Mouse (Mus musculus): Measurements from ENCODE around the gene Map6. TPM values are rescaled to one million over a fixed set of nuclear protein-coding genes. Genes with fewer than 3 reads are reported as not detected.

Gene Map6
- total RNA-seq, 2 experiments from 2014 or later: 4.7 to 5.7 TPM

DNA sequence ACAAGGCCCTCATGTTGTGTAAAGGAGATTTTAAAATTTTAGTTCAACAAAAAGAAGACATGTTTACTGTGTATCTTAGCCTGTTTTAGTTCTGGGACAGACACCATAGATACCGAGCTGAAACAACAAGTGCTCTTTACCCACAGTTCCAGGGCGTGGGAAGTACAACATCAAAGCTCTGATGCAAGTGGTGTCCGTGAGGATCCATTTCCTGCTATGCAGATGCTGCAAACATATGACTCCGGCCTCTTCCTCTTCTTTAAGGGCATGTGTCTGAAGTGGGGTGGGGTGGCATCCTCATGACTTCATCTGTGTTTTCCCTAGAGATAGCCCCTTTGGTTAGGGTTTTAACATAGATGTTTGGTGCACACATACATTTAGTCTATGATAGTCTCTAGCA lies 3.7 kb upstream of the Map6 start:
- DNase-seq (ENCODE audit: low spot score): no peak

DNA sequence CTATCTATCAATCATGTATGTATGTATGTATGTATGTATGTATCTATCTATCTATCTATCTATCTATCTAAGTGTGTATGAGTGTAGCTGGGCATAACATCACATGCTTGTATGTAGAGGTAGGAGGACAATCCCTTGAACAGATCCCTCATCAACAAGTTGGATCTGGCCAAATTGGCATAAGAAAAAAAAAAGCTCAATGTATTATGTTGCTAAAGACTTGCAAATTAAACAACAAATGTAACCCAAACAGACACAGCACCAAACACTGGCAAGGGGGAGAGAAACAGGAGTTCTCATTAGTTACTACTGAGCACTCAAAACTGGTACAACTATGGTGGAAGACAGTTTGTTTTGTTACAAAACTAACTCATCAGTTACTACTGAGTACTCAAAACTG lies 2.6 kb upstream of the Map6 start:
- DNase-seq (ENCODE audit: low spot score): no peak

DNA sequence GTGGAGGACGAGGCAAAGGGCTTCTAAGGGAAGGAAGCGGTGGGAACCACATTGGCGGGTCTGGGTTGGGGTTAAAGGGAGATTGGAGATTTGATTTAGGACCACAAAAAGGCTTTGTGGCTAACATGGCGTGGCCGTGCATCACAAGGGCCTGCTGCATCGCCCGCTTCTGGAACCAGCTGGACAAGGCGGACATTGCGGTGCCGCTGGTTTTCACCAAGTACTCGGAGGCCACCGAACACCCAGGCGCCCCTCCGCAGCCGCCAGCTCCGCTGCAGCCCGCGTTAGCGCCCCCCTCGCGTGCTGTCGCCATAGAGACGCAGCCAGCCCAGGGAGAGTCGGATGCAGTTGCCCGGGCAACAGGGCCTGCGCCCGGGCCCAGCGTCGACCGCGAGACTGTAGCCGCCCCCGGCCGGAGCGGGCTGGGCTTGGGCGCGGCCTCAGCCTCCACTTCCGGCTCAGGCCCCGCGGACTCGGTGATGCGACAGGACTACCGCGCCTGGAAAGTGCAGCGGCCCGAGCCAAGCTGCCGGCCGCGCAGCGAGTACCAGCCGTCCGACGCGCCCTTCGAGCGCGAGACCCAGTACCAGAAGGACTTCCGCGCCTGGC lies 754 bp downstream of the Map6 start:
- peak; percentile 45 for DNase-seq (ENCODE audit: low spot score)

DNA sequence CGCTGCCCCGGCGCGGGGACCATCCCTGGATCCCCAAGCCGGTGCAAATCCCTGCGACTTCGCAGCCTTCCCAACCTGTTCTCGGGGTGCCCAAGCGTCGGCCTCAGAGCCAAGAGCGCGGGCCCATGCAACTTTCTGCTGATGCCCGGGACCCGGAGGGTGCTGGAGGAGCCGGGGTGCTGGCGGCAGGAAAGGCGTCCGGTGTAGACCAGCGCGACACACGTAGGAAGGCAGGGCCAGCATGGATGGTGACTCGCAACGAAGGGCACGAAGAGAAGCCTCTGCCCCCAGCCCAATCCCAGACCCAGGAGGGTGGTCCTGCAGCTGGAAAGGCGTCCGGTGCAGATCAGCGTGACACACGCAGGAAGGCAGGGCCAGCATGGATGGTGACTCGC lies 1.3 kb downstream of the Map6 start:
- no peak for DNase-seq (ENCODE audit: low spot score)

DNA sequence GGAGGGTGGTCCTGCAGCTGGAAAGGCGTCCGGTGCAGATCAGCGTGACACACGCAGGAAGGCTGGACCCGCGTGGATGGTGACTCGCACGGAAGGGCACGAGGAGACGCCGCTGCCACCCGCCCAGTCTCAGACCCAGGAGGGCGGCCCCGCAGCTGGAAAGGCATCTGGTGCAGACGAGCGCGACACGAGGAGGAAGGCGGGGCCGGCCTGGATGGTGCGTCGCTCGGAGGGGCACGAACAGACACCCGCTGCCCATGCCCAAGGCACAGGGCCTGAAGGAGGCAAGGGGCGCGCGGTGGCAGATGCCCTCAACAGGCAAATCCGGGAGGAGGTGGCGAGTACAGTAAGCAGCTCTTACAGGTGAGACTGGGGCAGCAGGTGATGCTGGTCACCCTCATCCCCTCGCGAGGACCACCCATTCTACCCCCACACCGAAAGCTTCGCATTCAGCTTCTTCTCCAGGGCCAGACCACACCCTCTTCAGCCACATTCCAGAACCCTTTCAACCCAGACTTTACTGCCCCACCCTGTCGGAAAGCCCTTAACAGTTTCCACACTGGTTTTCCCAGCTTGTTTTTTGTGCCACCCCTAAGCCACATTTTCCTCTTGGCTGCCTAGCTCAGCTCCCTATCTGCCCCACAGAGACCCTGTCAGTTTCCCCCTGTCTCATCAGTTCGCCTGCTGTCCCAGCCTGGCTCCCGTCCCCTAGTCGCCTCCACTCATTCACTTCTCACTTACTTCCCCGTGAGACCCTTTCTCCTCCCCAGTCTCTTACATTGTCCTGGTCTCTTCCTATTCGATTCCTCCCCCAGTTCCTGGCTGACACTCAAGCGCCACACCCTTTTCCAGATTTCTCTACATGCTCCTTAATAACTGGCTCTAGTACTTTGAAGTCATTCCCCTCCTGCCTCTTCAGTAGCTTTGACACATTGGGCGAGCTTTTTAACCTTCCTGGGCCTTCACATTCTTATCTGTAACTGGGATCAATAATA lies 2.0 kb downstream of the Map6 start:
- no peak for DNase-seq (ENCODE audit: low spot score)

DNA sequence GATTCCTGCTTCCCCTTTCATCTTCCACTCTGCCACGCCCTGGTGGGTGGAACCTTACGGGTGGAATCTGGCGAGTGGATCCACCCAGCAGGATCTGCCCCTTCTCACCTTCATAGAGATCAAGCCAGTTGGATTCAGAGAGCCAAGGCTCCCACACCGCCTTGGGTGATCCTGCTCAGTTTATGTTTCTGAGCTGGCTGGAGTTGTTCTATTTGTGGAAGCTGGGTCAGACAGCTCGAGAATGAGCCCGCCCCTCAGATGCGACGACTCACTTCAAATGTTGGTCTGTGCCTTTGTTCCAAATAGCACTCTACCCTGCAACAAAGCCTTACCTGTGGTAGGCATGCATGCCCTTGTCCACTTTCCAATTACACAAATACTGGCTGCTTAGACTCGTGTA lies 4.4 kb downstream of the Map6 start:
- peak; percentile 41 for DNase-seq (ENCODE audit: low spot score)

DNA sequence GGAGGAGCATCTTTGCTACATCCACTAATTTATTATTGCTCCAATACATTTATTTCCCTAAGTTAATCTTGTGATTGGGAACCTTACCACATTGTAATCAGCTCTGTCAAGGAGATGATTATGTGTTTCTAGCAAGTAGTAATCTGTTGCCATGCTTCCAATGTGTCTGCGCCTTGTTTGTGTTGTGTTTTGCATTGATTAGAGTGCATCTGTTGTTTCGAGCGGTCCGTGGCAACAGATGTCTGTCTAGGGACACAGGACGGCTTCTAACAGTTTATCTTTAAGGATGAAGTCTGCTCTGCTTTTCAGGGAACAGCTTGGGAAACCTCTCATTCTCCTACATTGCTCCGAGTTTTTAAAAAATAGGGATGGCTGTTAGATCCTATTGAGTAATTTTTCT lies 7.9 kb downstream of the Map6 start:
- DNase-seq (ENCODE audit: low spot score): no peak

DNA sequence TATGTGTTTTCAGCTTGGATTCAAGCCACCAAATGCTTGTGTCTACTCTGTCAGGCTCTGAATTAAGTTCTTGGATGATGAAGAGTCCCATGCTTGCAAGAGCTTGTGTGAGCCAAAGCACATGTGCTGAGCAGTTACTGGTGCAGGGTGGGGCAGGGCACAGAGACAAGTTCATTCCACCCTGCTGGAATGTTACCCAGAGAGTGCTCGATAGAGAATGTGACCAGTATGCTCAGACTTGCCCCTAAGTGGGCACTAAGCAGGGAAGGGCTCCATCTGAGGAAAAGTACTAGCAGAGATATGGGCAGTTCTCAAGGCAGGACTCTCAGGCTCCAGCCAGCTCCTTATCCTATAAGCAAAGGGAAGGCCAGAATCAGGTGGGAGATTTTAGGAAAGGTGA lies 9.4 kb downstream of the Map6 start:
- DNase-seq (ENCODE audit: low spot score): no peak

DNA sequence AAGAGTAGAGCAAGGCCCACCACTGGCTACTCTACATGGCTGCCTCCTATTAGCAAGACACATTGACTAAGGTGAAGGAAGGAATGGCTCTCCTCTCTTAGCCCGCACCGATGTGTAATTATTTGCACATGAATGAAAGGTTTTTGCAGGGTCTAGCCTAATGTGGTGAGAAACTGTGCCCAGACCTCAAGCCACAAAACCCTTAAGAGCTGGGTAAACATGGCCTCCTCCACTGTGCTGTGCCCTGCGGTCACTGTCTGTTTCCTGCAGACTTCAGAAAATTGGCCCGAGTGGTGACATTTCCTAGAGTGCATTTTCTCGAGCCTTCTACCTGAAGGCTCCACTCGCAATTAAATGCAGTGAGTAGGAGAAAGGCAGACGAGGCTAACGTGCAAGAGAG lies 11.1 kb downstream of the Map6 start:
- DNase-seq (ENCODE audit: low spot score): no peak

DNA sequence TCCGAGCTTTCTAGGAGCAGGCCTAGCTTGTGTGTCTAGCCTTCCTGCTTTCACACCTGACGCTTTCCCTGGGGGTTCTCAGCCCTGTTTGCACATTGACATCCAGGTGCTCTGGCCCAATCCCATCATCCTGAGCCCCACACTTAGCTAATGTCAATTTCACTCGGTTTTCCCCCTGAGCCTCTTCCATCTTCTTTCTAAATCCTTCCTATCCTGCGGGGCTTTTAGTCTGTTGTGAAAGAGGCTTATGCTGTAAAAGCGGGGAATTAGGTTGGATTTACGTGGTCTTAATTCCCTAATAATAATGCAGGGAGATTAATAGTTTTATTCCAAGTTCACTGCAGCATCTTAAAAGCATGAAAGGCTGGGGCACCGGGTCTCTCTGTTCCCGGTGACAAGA lies 12.3 kb downstream of the Map6 start:
- no peak for DNase-seq (ENCODE audit: low spot score)

DNA sequence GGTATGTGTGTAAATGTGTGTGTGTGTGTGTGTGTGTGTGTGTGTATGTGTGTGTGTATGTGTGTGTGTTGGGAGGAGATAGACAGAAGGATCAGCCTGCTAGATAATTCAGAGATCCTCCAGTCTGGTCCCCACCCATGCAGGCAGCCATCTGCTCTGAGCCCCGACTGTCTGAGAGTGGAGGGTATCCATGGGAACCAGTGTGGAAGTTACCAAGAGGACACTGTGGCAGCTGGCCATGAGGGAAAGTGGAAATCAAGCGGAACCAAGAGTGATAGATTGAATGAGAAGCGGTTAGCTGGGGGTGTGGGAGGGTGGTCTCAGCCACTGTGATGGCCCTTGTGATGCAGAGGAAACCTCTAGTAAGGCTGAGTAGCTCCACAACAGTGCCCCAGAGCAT lies 20.0 kb downstream of the Map6 start:
- DNase-seq (ENCODE audit: low spot score): no peak

DNA sequence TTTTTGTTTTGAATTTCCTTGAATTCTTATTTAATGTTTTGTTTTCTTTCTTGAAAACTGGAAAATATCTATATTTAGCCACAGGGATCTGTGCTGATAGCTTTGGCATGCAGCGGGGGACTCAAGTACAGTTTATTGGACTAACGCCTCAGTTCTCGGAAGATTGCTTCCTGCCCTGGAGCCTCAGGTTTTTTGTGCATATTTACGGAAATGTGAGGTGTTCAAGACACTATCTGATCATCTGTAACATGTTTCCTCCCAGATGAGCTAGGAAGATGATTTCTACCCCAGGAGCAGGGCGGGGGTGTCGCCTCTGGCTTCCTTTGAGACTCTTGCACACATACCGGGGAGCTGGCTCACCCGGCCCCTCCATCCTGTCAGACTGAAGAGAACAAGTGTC lies 22.8 kb downstream of the Map6 start:
- DNase-seq (ENCODE audit: low spot score): no peak

DNA sequence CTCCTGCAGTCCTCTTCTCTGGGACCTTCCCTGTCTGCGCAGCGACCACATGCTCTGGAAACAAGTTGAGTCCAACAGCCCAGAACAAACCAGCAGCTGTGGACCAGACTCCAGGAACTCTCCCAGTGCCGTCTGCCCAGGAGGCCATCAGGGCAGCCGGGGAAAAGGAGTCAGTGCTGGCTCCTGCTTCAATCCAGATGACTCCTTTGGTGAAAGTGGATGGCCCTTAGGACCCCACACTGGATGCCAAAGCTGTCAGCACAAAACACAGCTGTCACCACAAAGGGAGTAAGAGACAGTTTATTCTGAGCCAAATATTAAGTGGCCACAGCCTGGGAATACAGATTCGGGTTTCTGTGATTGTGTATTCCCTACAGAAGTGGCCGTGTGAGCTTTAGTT lies 23.7 kb downstream of the Map6 start:
- no peak for DNase-seq (ENCODE audit: low spot score)

DNA sequence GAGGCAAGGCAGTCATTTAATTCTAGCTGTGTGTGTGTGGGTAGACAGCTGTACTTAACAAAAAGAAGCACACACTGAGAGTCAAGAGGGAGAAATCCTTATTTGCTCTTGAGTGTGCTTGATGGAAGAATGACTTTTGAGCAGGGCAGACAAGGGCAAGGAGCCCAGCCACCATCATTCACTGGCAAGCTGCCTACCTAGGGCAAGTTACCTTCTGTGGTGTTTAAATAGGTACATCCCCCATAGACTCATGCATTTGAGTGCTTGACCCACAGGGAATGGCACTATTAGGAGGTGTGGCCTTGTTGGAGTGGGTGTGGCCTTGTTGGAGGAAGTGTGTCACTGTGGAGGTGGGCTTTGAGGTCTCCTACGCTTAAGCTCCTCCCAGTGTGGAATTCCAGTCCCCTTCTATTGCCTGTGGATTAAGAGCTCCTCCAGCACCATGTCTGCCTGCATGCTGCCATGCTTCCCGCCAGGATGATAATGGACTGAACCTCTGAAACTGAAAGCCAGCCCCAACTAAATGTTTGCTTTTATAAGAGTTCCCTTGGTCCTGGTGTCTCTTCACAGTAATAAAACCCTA lies 27.0 kb downstream of the Map6 start:
- DNase-seq (ENCODE audit: low spot score): no peak

DNA sequence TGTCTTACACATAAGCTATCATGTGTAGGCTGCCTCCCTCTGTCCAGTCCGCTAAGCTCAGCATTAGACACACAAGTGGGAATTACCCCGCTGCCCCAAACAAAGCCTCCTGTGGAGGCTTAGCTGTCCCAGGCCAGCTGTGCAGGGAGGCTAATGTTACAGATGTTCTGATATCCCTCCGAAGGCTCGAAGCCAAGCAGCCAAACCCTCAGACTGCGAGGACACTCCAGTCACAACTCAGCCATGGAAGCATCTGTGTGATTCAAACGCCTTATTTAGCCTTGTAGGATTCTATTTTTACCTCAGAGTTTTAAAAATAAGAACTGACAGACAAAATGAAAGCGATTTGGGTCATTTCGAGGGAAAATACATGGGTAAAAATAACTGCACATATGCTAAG lies 27.9 kb downstream of the Map6 start:
- peak; percentile 50 for DNase-seq (ENCODE audit: low spot score)

DNA sequence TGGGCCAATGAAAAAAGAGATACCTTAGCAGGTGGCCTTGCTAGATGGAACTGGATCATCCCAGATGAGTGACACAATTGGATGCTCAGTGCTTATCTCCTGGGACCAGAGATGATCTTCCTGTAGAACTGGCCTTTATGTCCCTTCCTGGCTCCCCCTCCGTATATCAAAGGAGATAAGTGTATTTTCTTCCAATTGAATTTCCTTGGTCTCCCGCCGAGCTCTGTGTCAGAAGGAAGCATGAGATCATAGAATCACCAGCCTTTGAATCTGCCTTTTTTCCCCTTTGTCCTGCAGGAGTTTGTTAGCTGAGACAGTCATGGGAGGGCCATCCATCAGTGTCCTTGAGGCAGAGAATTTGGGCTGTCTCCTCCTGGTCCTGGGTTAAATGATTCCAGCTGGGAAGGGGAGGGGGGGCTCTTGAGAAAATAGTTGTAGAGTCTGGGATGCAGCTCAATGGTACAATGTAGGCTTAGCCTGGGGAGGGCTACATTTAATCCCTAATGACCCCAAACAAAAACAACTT lies 33.5 kb downstream of the Map6 start:
- DNase-seq (ENCODE audit: low spot score): no peak

DNA sequence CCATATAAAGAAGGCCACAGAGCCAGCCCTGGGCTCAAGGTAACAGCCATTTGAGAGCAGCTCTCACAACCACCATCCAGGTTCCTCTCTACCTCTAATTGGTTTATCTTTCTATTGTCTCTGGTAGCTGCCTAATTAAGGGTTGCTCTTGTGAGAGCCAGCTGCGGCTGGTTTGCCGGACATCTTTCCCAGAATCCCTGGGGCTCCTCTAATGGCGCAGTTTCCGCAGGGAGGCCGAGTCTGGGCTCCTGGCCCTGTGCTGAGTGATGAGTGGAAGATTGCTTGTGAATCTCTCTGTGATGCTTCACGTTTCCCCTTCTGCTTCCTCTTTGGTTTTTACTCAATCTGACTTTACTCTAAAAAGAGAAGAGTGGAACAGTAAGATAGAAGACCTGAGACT lies 36.8 kb downstream of the Map6 start:
- no peak for DNase-seq (ENCODE audit: low spot score)

DNA sequence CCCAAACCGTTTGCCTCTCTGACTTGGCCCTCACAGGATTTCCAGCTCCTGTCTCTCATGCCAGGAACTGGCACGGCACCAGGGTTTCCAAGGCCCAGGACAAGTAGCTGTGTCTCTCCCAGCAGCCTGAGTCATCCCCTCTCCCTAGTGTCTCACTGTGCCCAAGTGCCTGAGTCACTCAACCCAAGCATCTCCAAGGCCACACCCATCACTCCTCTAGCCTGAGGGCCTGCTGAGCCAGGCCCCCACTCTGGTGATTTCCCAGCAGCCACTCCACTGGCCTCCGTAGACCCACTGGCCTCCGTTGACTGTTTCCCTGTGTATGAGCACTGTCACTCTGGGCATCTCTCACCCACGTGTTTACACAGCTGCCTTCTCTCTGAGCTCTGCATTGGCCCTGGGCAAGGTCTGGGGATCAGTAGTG lies 37.7 kb downstream of the Map6 start:
- DNase-seq (ENCODE audit: low spot score): peak; percentile 83

DNA sequence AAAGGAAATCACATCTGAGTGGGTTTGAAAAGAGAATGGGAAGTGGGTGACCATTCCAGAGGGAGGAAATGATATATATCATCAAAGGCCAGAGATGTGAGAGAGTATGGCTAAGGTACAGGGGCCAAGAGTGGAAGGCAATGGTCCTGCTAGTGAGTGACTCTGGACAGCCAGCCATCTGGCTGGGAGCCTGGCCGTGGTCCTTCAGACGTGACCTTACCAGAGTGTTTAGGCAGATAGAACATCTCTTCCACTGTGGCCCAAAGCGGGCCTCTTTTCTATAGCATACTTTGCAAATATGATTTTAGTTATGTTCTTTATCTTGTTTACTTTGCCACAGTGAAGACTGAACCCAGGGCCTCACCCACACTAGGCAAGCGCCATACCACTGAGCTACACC lies 38.4 kb downstream of the Map6 start:
- DNase-seq (ENCODE audit: low spot score): no peak

DNA sequence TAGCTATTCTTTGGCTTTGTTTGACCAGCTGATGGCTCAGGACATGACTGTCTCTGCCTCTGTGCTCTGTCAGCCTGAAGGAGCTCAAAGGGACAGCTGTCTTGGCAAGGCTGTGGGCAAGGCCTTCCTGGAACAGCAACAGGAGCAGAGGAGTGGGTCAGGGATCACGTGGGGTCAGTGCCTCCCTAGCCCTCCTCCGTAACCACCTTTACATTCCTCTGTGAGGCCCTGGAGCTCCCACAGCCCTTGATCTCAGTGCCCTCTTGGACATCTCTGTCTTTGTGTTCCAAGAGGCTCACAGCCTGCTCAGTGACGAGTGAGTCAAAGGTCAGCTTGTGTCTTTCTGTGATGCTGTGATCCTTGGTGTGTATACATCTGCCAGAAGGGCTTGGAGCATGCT lies 39.4 kb downstream of the Map6 start:
- DNase-seq (ENCODE audit: low spot score): no peak

DNA sequence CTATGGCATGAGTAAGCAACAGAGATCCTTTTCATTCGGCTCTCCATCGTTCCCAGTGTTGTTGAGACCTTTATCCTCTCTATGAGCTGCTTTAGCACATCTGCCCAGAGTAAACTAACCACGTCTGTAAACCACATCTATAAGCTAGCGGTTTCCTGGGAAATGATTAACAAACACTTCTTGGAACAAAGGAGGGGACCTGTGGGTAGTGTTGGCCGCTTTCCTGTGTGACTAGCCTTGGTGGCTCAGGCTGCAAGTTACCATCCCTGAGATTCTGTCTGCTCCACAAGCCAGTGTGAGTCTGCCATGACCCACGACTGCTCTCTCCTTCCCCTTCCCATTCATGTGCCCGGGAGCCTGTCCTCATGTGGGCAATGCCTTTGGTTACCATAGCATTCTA lies 44.2 kb downstream of the Map6 start:
- DNase-seq (ENCODE audit: low spot score): no peak

DNA sequence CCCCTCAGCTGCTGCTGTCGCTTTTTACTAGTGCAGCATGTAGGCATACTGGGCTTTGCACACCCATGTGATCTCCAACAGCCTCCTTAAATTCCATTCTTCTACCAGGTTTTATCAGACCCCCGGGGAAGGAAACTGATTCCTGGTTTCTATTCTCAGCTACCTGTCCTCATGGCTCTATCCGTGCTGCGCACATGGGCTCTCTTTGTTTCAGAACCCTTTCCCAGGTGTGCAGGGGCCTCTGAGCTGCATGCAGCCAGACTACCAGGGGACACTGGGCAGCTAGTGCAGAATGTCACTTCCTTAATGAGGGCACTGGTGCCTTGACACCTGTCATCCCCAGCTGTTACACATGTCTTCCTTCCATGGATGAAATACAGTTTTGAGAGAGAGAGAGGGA lies 44.8 kb downstream of the Map6 start:
- DNase-seq (ENCODE audit: low spot score): no peak
